Mouse (Mus musculus): Measurements from ENCODE around the gene Cntn1. TPM values are rescaled to one million over a fixed set of nuclear protein-coding genes. Genes with fewer than 3 reads are reported as not detected.

Gene Cntn1
- polyA plus RNA-seq, 1 experiment from 2014 or later, result 17.9 TPM

DNA sequence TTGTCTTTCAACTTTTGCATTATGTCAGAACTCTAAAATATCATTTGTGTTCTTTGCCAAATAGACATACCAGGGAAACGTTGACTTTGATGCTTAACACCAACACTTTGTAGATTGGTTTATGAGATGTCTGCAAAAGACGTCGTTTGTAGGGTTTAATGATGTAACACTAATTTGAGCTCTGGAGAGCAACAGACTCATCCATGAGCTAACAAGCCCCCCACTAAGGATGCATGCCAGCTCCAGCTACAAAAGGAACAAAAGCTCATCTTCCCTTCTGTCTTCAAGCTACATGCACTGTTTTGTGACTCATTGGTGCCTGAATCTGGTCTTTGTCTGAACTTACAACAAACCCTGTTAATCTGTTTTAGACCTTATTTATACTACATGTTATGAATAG is 28.5 kb downstream of the Cntn1 start:
- H3K4me1 ChIP-seq, result no peaks in the 10 kb centered on the region
- no peak overlapping the region for H3K4me2 ChIP-seq (replicated peaks)
- no peak for ATAC-seq (ENCODE audit: low FRiP score, low read depth)
- no peak overlapping the region for H3K27ac ChIP-seq
- H3K27me3 ChIP-seq (replicated peaks), result no peaks in the 10 kb centered on the region
- no peaks in the 10 kb centered on the region for H3K36me3 ChIP-seq
- H3K9me3 ChIP-seq, result no peaks in the 10 kb centered on the region
- no peak overlapping the region for H3K4me3 ChIP-seq
- no peak overlapping the region for H3K9ac ChIP-seq
- 43% methylated on average over 3 of the region's 3 CpGs for WGBS

DNA sequence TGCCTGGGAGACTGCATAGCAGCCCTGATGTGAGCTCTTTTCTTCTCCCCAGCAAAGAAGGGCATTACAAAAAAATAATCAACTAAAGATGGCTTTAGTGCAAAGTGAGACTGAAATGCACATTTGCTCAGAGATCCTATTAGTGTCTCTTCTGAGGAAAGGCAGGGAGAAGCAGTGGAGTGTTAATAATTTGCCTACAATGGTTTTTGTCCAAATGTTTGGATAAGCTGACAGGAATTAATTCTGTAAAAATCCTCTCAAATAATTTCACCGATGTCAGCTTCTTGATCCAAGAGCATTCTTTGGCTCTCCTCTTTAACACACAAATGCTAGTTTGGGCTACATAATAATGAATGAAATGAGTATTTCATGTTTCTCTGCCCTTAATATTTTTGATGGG is 34.9 kb downstream of the Cntn1 start:
- Histone ChIP-seq H3K36me3 (no peaks in the 10 kb centered on the region), H3K9ac (no peak overlapping the region), H3K27ac (no peak overlapping the region), H3K4me3 (no peak overlapping the region), H3K4me1 (peaks cover 5% of the 10 kb centered on the region), H3K9me3 (no peaks in the 10 kb centered on the region), H3K4me2 (replicated peaks) (no peak overlapping the region), H3K27me3 (replicated peaks) (no peaks in the 10 kb centered on the region)
- 36% methylated on average over 1 of the region's 1 CpGs for WGBS
- ATAC-seq (ENCODE audit: low FRiP score, low read depth), result no peak

DNA sequence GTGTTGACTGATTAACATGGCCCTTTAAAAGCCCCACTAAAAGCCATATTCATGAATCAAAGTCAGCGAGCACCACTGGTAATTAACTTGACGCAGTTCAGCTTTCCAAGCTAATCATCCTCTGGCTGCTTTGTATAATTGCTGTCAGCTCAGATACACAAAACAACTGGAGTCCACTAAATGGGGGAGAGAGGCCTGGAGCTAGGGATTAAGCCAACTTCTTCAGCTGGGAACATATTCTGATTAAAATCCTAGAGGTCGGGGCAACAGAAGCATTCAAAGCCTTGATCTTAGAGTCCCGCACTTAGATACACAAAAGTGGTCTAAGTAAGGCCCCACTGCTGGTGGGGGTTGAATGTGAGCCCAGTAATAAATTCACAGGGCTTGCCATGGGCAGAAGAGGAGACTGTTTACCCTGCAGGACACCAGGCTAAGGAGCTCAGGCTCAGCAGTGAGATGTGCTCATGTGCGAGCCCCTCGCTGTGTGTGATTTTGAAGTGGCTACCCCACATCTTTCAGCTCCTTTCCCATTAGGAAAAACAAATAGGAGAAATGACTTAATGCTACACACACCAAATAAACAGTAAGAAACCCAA is 36.8 kb downstream of the Cntn1 start:
- no peak overlapping the region for H3K27ac ChIP-seq
- H3K9me3 ChIP-seq, result no peaks in the 10 kb centered on the region
- H3K4me2 ChIP-seq (replicated peaks), result no peak overlapping the region
- H3K36me3 ChIP-seq, result no peaks in the 10 kb centered on the region
- no peak overlapping the region for H3K4me3 ChIP-seq
- H3K4me1 ChIP-seq, result peaks cover 5% of the 10 kb centered on the region
- no peak for ATAC-seq (ENCODE audit: low FRiP score, low read depth)
- 21% methylated on average over 6 of the region's 6 CpGs for WGBS
- H3K9ac ChIP-seq, result no peak overlapping the region
- no peaks in the 10 kb centered on the region for H3K27me3 ChIP-seq (replicated peaks)

DNA sequence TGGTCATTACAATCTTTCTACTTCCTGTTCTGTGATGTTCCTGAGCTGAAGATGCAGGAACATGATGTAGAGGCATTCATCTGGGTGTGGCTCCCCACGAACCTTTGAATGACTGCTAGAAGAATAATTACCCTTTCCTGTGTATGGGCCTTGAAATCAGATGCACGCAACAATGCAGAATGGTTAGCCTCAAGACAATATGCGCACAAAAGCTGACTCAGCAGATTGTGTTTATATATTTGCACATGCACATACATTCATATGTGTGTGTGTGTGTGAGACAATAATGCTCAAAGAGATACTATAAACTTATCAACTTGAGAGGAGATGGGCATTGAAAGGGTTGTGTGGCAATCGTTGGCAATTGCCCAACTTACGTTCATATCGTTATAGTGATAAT is 39.8 kb downstream of the Cntn1 start:
- Histone ChIP-seq H3K27ac (no peak overlapping the region), H3K27me3 (replicated peaks) (no peaks in the 10 kb centered on the region), H3K4me1 (peaks cover 5% of the 10 kb centered on the region), H3K4me2 (replicated peaks) (no peak overlapping the region), H3K9me3 (no peaks in the 10 kb centered on the region), H3K36me3 (no peaks in the 10 kb centered on the region), H3K4me3 (no peak overlapping the region), H3K9ac (no peak overlapping the region)
- ATAC-seq (ENCODE audit: low FRiP score, low read depth), result no peak
- 81% methylated on average over 6 of the region's 6 CpGs for whole genome bisulfite sequencing

DNA sequence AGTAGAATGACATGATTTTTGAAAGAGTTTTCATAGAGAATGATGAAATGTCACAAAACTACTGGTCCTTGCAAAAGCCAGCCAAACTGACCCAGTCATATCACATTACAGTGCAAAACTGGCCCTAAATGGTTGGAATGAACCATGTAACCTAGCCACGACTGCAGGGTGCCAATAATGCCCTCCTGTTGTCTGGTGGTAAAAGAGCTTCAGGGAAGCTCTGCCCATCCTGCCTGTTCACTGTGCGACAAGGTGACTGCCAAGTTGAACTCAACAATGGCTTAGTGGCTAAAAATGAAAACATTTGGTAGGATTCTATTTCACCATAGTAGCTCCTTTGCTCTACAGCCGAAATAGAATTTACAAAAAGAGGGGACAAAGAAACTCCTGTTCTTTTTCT is 41.1 kb downstream of the Cntn1 start:
- no peaks in the 10 kb centered on the region for H3K36me3 ChIP-seq
- no peaks in the 10 kb centered on the region for H3K27me3 ChIP-seq (replicated peaks)
- no peak overlapping the region for H3K4me2 ChIP-seq (replicated peaks)
- H3K27ac ChIP-seq, result no peak overlapping the region
- peaks cover 5% of the 10 kb centered on the region for H3K4me1 ChIP-seq
- no peak overlapping the region for H3K4me3 ChIP-seq
- H3K9ac ChIP-seq, result no peak overlapping the region
- no peak for ATAC-seq (ENCODE audit: low FRiP score, low read depth)
- WGBS, result 69% methylated on average over 3 of the region's 3 CpGs
- no peaks in the 10 kb centered on the region for H3K9me3 ChIP-seq

DNA sequence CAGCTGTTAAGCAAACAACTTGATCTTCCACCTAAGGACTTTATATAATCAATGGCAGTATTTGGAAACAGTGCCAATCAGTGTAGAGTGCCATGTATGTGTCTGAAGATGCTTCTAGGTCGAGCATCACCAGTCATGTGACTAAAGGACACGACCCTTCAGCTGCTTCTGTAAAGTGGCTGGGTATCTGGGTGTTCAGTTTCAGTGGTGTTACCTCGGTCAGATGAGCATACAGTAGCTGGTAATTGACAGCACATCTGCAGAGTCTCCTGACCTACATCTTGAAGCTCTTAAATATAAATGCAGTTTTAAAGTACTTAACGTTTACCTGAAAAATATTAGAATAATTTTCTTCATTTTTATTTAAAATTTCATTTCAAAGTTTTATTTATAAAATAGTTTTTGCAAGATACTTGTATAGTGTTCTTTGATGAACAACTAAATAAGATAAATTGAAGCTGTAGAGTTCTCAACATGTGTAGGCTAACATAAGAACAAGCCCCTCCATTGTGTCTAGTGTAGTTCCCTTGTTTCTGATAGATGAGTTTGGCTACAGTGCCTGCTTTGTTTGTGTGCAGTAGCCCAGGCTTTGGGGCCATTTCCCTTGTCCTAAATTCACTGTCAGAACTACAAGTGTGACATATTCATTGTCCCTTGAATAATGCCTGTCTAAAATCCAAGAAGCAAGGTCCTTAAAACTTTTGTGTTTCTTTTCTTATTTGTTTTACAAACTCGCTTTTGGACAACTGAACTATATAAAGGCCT is 48.6 kb downstream of the Cntn1 start:
- WGBS, result 35% methylated on average over 5 of the region's 5 CpGs
- no peak overlapping the region for H3K9ac ChIP-seq
- ATAC-seq (ENCODE audit: low FRiP score, low read depth), result peak; percentile 92

DNA sequence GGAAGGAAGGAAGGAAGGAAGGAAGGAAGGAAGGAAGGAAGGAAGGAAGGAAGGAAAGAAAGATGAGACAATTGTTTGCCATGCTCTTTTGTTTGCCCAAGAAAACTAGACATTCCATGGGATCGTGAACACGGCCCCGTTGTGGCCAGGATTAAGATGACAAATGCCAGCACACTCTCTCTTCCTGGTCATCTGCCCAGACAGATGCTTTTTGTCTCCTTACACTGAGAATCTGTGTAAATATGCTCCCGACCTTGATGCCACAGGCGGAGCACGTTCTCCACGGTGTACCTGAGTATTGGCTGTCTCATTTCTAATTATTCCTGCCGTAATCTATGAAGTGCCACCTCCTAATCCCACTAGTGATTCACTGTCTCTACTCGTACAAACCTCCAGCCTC is 51.0 kb downstream of the Cntn1 start:
- Histone ChIP-seq H3K27me3 (replicated peaks) (no peaks in the 10 kb centered on the region), H3K9ac (no peak overlapping the region), H3K27ac (no peak overlapping the region), H3K36me3 (no peaks in the 10 kb centered on the region), H3K4me2 (replicated peaks) (no peak overlapping the region), H3K9me3 (no peaks in the 10 kb centered on the region), H3K4me1 (no peaks in the 10 kb centered on the region; the same call in 1 of the 2 replicates), H3K4me3 (no peak overlapping the region)
- ATAC-seq (ENCODE audit: low FRiP score, low read depth), result no peak
- WGBS, result 81% methylated on average over 9 of the region's 9 CpGs

More for the DNA sequence above, 48.6 kb downstream of the Cntn1 start:
- H3K27ac ChIP-seq, result no peak overlapping the region
- no peaks in the 10 kb centered on the region for H3K36me3 ChIP-seq
- no peak overlapping the region for H3K4me3 ChIP-seq
- H3K27me3 ChIP-seq (replicated peaks), result no peaks in the 10 kb centered on the region
- H3K4me2 ChIP-seq (replicated peaks), result no peak overlapping the region
- no peaks in the 10 kb centered on the region; the same call in 1 of the 2 replicates for H3K4me1 ChIP-seq
- no peaks in the 10 kb centered on the region for H3K9me3 ChIP-seq

DNA sequence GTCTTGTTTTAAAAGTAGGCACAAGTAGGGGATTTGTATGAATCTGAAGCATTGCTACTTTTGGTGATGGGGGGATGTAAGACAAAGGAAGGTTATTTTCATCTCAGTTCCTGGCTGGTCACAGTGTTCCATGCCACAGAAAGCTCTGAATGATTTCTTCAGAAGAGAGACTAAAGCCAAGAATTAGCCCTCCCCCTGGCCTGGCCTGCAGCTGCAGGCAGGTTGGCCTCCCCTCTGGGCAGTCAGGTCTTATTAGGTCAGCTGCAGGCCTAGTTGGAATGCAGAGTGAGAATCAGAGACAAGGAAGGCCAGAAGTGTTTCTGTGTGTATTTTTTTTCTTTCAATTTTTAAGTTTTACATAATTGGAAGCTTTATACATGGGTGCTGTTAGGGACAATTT is 61.5 kb downstream of the Cntn1 start:
- Histone ChIP-seq H3K4me2 (replicated peaks) (no peak overlapping the region), H3K4me1 (no peaks in the 10 kb centered on the region), H3K27ac (no peak overlapping the region), H3K4me3 (no peak overlapping the region), H3K27me3 (replicated peaks) (no peaks in the 10 kb centered on the region), H3K9me3 (no peaks in the 10 kb centered on the region), H3K9ac (no peak overlapping the region), H3K36me3 (no peaks in the 10 kb centered on the region)
- no peak for ATAC-seq (ENCODE audit: low FRiP score, low read depth)

DNA sequence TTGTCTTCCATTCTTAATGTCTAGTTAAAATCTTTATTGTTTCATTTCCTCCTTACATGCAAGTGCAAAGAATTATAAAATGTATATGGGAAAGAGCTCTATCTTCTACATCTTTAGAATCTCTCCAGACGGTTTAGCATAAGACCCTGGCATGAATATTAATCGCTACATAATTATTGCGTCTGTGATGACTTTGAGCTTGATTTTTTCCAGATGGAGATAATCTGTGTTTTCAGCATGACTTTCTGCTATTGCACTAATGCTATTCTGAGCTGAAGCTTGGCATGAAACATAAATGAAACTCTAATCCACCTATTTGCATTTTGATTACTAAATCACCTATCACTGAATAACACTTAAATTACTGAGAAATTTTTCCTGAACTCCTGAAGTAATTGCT is 82.0 kb downstream of the Cntn1 start:
- Histone ChIP-seq H3K4me3 (no peak overlapping the region), H3K9me3 (no peaks in the 10 kb centered on the region), H3K27me3 (replicated peaks) (no peaks in the 10 kb centered on the region), H3K4me2 (replicated peaks) (no peak overlapping the region), H3K4me1 (no peaks in the 10 kb centered on the region), H3K27ac (no peak overlapping the region), H3K36me3 (no peaks in the 10 kb centered on the region), H3K9ac (no peak overlapping the region)
- WGBS, result 90% methylated on average over 3 of the region's 3 CpGs
- ATAC-seq (ENCODE audit: low FRiP score, low read depth), result no peak

DNA sequence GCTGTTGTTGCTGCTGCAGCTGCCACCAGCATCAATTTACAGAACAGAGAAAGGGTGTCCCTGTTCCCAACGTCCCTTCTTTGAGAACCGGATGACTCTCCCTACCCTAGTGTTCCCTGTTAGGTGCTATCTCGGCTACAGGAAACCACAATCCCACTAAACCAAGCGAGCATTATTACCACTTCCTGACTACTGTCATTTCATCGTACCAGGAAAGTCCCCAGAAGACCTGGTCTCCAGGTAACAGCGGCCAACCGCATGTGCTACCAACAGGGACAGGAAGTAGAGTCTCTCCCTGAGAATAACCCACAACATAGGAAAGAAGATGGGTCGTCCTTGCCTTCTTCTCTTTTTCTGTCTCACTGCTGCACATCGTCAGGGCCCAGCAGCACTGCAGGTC is 83.3 kb downstream of the Cntn1 start:
- Histone ChIP-seq H3K4me2 (replicated peaks) (no peak overlapping the region), H3K27me3 (replicated peaks) (no peaks in the 10 kb centered on the region), H3K27ac (no peak overlapping the region), H3K36me3 (no peaks in the 10 kb centered on the region), H3K9me3 (no peaks in the 10 kb centered on the region), H3K4me1 (peaks cover 5% of the 10 kb centered on the region; the same call in 1 of the 2 replicates), H3K4me3 (no peak overlapping the region), H3K9ac (no peak overlapping the region)
- WGBS, result 78% methylated on average over 9 of the region's 9 CpGs
- ATAC-seq (ENCODE audit: low FRiP score, low read depth), result no peak

DNA sequence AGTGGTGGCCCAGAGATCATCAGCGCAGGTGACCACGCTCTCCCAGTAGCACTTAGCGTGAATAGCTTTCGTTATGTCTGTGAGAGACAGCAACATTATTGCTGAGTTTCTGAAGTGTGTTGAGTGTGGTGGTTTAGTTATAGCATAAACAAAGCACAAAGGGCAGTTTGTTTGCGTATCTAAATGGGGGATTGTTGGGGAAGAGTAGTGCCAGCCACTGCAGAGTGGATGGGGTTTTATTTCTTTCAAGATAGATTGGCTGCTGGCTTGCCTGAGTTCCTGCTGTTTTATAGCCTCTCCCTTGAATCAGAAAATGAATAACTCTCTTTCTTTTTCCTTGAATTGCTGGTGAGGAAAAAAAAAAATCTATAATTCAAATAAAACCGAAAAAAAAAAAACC is 86.1 kb downstream of the Cntn1 start:
- no peak for ATAC-seq (ENCODE audit: low FRiP score, low read depth)
- Histone ChIP-seq H3K27me3 (replicated peaks) (no peaks in the 10 kb centered on the region), H3K27ac (no peak overlapping the region), H3K9me3 (no peaks in the 10 kb centered on the region), H3K36me3 (no peaks in the 10 kb centered on the region), H3K4me2 (replicated peaks) (0 out of 2 replicates have a peak overlapping the region, but pooled peaks have one; percentile 14), H3K4me3 (no peak overlapping the region), H3K4me1 (peaks cover 5% of the 10 kb centered on the region; the same call in 1 of the 2 replicates), H3K9ac (no peak overlapping the region)
- WGBS, result 36% methylated on average over 6 of the region's 6 CpGs

DNA sequence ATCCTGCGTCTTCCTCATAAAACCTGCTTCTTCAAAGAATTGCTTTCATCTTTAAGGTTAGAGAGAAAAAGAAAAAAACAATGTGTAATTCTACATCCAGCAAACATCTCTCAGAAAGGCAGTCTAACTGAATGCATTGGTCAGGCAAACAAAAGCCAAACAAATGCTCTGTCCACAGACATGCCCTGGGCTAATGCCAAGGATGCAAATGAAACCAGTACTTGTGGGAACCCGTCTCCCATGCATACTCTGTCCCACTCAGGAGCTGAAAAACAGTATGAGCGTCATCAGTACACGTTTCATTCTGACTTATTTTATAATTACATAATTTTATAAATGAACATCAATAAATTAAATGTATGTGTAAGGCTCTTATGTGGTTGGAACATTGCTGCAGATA is 91.0 kb downstream of the Cntn1 start:
- Histone ChIP-seq H3K36me3 (no peaks in the 10 kb centered on the region), H3K9ac (no peak overlapping the region), H3K4me1 (peaks cover 5% of the 10 kb centered on the region; the same call in 1 of the 2 replicates), H3K27ac (no peak overlapping the region), H3K9me3 (no peaks in the 10 kb centered on the region), H3K4me3 (no peak overlapping the region), H3K4me2 (replicated peaks) (no peak overlapping the region), H3K27me3 (replicated peaks) (no peaks in the 10 kb centered on the region)
- 66% methylated on average over 4 of the region's 4 CpGs for WGBS
- no peak for ATAC-seq (ENCODE audit: low FRiP score, low read depth)

DNA sequence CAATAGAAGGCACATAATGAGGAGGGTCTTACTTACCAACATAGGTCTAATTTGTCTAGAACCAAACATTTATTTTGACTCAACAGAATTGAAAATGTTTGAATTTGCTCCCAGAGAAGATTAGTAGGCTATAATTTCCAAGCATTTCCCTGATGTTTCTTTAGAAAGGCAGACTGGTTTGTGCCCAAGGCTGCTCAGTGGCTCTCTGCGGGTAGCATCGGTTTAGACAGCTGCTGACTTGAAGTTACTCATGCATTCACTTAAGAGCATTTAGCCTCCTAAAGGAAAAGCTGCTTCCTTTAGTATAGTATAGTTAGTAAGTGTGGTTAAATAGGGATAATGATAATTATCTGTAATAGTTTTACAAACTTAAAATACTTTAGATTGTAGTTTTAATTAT is 104.0 kb downstream of the Cntn1 start:
- H3K9ac ChIP-seq, result no peak overlapping the region
- no peaks in the 10 kb centered on the region for H3K36me3 ChIP-seq
- 72% methylated on average over 2 of the region's 2 CpGs for WGBS
- H3K4me1 ChIP-seq, result no peaks in the 10 kb centered on the region
- no peak for ATAC-seq (ENCODE audit: low FRiP score, low read depth)
- H3K4me2 ChIP-seq (replicated peaks), result no peak overlapping the region
- no peaks in the 10 kb centered on the region for H3K27me3 ChIP-seq (replicated peaks)
- H3K9me3 ChIP-seq, result no peaks in the 10 kb centered on the region
- H3K4me3 ChIP-seq, result no peak overlapping the region
- H3K27ac ChIP-seq, result no peak overlapping the region

All from neural tube, embryonic 12.5 days (tissue).